In the genomic region with DNA sequence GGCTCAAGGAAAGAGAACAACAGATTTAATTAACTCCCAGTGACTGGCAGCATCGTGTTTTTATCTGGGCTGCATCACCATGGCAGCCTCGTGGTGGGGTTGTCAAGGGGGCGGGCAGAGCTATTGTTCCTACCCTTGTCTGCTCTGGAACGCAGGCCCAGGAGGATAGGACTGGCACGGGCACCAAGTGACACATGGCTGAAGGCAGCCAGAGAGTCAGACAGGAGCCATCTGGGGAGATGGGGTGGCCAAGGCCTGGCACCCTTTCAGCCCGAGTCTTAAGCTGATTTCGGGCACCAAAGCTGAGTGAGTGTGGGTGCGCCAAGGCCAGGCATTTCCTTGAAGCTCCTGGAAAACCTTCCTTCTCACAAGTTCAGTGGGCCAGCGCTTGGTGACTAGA, we compare ENCODE assay signal across 7 mouse cellular contexts. TPM values are rescaled to one million over a fixed set of nuclear protein-coding genes. Genes with fewer than 3 reads are reported as not detected.
DNase-seq lines count a peak whose midpoint lies in the region; ATAC-seq lines count a peak whose summit lies in the region.

No protein-coding gene starts in this region.

- H3K4me3 ChIP-seq in embryonic facial prominence, embryonic 14.5 days (ENCODE audit: low read depth, low read length), result 0 out of 2 replicates have a peak overlapping the region, but pooled peaks have one; percentile 64

- no peaks in the 10 kb centered on the region for H3K9me3 ChIP-seq in embryonic facial prominence, embryonic 14.5 days (ENCODE audit: control insufficient read depth, low read length)

- H3K4me2 ChIP-seq in embryonic facial prominence, embryonic 14.5 days (ENCODE audit: low read depth, low read length), result no peak overlapping the region

- no peak overlapping the region for H3K27ac ChIP-seq in embryonic facial prominence, embryonic 14.5 days (replicated peaks; ENCODE audit: low read depth, low read length)

- H3K9ac ChIP-seq in embryonic facial prominence, embryonic 14.5 days (ENCODE audit: low read depth, low read length), result peak overlapping the region; percentile 79; the same call in 1 of the 2 replicates

- DNase-seq in thymus, postnatal 4 days, result peak; percentile 28
- DNase-seq in thymus, postnatal 14 days, result no peak
- DNase-seq in embryonic facial prominence, embryonic 14.5 days (ENCODE audit: low spot score), result no peak
- peak; percentile 69 to 80 for DNase-seq in layer of hippocampus, postnatal 10 days (ENCODE audit: low spot score in 2 of 2)
- no peak for DNase-seq in spleen, postnatal 4 days (ENCODE audit: low spot score in 2 of 2)
- no peak for DNase-seq in ovary, postnatal 10 days (ENCODE audit: low spot score)
- no peak for DNase-seq in lung, adult 18-20 months

- peaks cover 17% of the 10 kb centered on the region for H3K4me1 ChIP-seq in embryonic facial prominence, embryonic 14.5 days (ENCODE audit: control insufficient read depth, insufficient read depth, low read length)

- no peak for ATAC-seq in embryonic facial prominence, embryonic 14.5 days (ENCODE audit: low read depth)

- 71% methylated on average over 9 of the region's 9 CpGs for WGBS in embryonic facial prominence, embryonic 14.5 days

- H3K36me3 ChIP-seq in embryonic facial prominence, embryonic 14.5 days (ENCODE audit: control insufficient read depth, insufficient read depth, low read length), result peaks cover 18% of the 10 kb centered on the region

- no peaks in the 10 kb centered on the region for H3K27me3 ChIP-seq in embryonic facial prominence, embryonic 14.5 days (replicated peaks; ENCODE audit: control insufficient read depth, insufficient read depth, low read length)

RNA-seq across cellular contexts. Expression of gene Prr7, which starts 6.3 kb away (rescaled TPM):
- 1.9 and 2.7 TPM in 2 replicates for polyA plus RNA-seq in embryonic facial prominence, embryonic 14.5 days (2014; fragmentation: Nextera tagmentation; extraction: Ambion mirVana)
- 100 to 1,000 TPM in 1 of 2 experiments, 10 to 100 TPM in 1; 98.1 to 112 TPM for total RNA-seq in layer of hippocampus, postnatal 10 days (2021)

RNA-seq across cellular contexts. Expression of gene Dbn1, which starts 17.5 kb away (rescaled TPM):
- 141 and 167 TPM in 2 replicates for polyA plus RNA-seq in embryonic facial prominence, embryonic 14.5 days (2014; fragmentation: Nextera tagmentation; extraction: Ambion mirVana)
- total RNA-seq in layer of hippocampus, postnatal 10 days (2021), result 100 to 1,000 TPM; 392 to 399 TPM

RNA-seq across cellular contexts. Expression of gene Grk6, which starts 25.5 kb away (rescaled TPM):
- 44.0 and 46.6 TPM in 2 replicates for polyA plus RNA-seq in embryonic facial prominence, embryonic 14.5 days (2014; fragmentation: Nextera tagmentation; extraction: Ambion mirVana)
- 10 to 100 TPM; 76.4 to 79.2 TPM for total RNA-seq in layer of hippocampus, postnatal 10 days (2021)

RNA-seq across cellular contexts. Expression of gene Pdlim7, which starts 43.1 kb away (rescaled TPM):
- 194 and 204 TPM in 2 replicates for polyA plus RNA-seq in embryonic facial prominence, embryonic 14.5 days (2014; fragmentation: Nextera tagmentation; extraction: Ambion mirVana)
- total RNA-seq in layer of hippocampus, postnatal 10 days (2021), result 10 to 100 TPM; 66.1 to 68.9 TPM

RNA-seq across cellular contexts. Expression of gene F12, which starts 43.8 kb away (rescaled TPM):
- not detected in 2 replicates for polyA plus RNA-seq in embryonic facial prominence, embryonic 14.5 days (2014; fragmentation: Nextera tagmentation; extraction: Ambion mirVana)
- total RNA-seq in layer of hippocampus, postnatal 10 days (2021), result 1 to 10 TPM in 1 of 2 experiments, under 1 TPM in 1; 0.37 to 1.2 TPM

Comparison
In these comparisons a context has a peak if more than half of its experiments do, and no peak if none do; other contexts are left out.
1. DNase-seq: peak in thymus, postnatal 4 days (single experiment) and layer of hippocampus, postnatal 10 days (2 of 2); none in thymus, postnatal 14 days (single experiment), embryonic facial prominence, embryonic 14.5 days (single experiment), spleen, postnatal 4 days (0 of 2), ovary, postnatal 10 days (single experiment) and lung, adult 18-20 months (0 of 2).